Mouse (Mus musculus) C2C12 (cell line): ENCODE data around the gene Fdxr.

Source experiments
- CEBPB ChIP-seq: IDR thresholded peaks from one replicate; pipeline ENCODE4 v1.6.1; 2011; ENCODE audit warnings: low read depth, mild to moderate bottlenecking, control low read depth, moderate library complexity
- CTCF ChIP-seq: IDR thresholded peaks from one replicate; pipeline ENCODE4 v1.5.1; 2011; ENCODE audit not compliant: control insufficient read depth, insufficient read depth, insufficient read length
- MAX ChIP-seq: IDR thresholded peaks from one replicate; pipeline ENCODE4 v1.6.1; 2011; ENCODE audit warnings: mild to moderate bottlenecking, control low read depth
- MYOD1 ChIP-seq: IDR thresholded peaks from one replicate; pipeline ENCODE4 v1.6.1; 2011; ENCODE audit warnings: low read depth; ENCODE audit not compliant: control insufficient read depth, insufficient read length
- USF1 ChIP-seq: IDR thresholded peaks from one replicate; pipeline ENCODE4 v1.6.1; 2011; ENCODE audit warnings: low read depth, mild to moderate bottlenecking, control low read depth, moderate library complexity

DNA sequence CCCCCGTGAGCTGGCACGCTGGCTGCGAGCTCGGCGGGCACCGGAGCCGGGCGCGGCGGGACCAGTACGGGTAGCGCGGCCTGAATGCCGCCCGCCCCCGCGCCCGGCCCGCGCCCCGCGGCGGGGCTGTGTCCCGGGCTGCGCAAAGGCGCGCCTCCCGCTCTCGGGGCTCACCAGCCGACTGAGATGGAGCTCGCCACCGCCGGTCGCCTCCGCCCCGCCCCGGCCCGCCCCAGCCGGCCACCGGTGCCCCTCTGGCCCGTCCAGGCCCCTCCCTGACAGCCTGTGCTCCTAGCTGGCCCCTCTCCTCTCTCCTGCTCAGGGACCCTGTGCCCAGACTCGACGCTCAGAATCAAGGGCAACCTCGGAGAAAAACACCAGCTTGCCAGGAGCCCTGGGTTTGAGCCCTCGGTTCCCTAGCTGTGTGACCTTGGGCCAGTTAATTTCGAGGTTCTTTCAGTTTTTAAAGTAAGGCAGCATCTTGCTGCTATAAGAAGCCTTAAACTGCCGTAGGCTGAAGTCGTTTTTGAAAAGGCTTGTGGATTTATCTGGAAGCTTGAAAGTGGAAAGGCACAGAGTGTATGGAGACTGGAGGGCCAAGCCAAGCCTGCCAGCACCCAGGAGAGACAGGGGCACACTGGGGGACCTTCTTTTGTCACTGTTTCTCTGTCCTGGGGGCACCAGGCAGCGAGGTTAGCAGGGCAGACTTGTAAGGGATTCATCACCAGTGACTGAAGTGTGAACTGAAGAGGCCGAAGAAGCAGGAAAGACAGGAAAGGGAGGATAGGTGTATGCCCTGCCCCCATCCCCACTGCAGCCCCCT lies 9.6 kb downstream of the Fdxr start, which contains the start of gene Grin2c:
- no peak for TF ChIP-seq CTCF
- TF ChIP-seq MAX = no peak
- no peak for TF ChIP-seq CEBPB
- TF ChIP-seq MYOD1 = no peak
- TF ChIP-seq USF1 = no peak
